7 mouse cellular contexts compared by ENCODE assay signal in the genomic region with DNA sequence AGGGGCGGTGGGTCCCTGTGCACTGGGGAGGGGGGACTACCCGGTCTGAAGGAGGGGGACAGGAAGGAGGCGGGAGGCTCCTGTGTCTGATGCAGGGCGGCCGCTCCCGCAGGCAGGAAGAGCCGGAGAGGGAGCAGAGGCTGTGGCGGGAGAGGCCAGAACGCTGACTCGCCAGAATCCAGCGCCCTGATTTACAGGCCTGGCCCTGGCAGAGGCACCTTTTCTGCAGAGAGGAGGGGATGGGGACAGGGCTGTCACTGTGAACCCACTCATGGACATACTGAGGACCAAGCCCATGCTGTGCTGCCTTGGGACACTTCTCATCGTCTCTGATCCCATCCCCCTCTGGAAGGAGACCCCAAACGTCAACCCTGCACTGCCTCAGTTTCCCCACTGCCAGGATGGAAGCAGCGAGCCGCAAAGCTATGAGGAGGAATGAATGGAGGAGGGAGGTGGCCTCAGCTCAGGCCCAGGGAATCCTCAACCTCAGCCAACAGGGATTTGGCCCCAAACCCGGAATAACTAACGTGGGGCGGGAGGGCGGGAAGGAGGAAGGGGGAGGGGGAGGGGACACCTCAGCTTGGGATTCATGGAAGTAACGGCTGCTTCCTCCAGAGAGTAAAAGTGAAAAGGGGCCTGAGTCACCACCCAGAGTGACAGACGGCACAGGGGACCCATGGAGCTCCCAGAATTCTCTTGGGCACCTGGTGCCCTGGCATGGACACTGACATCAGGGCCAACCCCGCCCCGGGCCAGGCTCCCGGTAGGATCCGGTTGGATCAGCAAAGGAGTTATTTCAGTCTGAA. TPM values are rescaled to one million over a fixed set of nuclear protein-coding genes. Genes with fewer than 3 reads are reported as not detected.
DNase-seq lines count a peak whose midpoint lies in the region; ATAC-seq and TF ChIP-seq lines count a peak whose summit lies in the region.

No protein-coding gene starts in this region.

- TF ChIP-seq CTCF in heart, postnatal 0 days (IDR thresholded peaks at IDR 0.05; ENCODE audit: low read depth), result no peak

- DNase-seq in Muller cell, postnatal 12 days (ENCODE audit: inconsistent ontology term), result peak; percentile 90
- DNase-seq in adrenal gland, postnatal 25 days, result peak; percentile 75
- peak; percentile 53 for DNase-seq in forebrain, embryonic 11.5 days (ENCODE audit: low spot score)
- DNase-seq in heart, postnatal 0 days (ENCODE audit: low spot score), result no peak
- peak; percentile 82 for DNase-seq in kidney, postnatal 14 days

- 6% methylated on average over 25 of the region's 25 CpGs for WGBS in forebrain, embryonic 11.5 days
- WGBS in heart, postnatal 0 days, result 13% methylated on average over 25 of the region's 25 CpGs
- 6% methylated on average over 25 of the region's 25 CpGs for WGBS in lung, embryonic 15.5 days
- WGBS in stomach, embryonic 14.5 days, result 7% methylated on average over 24 of the region's 25 CpGs

- no peak overlapping the region for H3K4me2 ChIP-seq in forebrain, embryonic 11.5 days (ENCODE audit: low read depth, low read length, severe bottlenecking)
- peak overlapping the region; percentile 95 for H3K4me2 ChIP-seq in heart, postnatal 0 days (ENCODE audit: low read depth, low read length)
- peak overlapping the region; percentile 89 for H3K4me2 ChIP-seq in lung, embryonic 15.5 days
- peak overlapping the region; percentile 84 for H3K4me2 ChIP-seq in stomach, embryonic 14.5 days (replicated peaks; ENCODE audit: low read depth, low read length)

- peaks cover 44% of the 10 kb centered on the region for H3K27me3 ChIP-seq in forebrain, embryonic 11.5 days (ENCODE audit: control insufficient read depth, insufficient read depth, low read length)
- H3K27me3 ChIP-seq in heart, postnatal 0 days (ENCODE audit: control insufficient read depth, insufficient read depth, low read length), result no peaks in the 10 kb centered on the region
- 0 out of 2 replicates have a peak, but pooled peaks cover 3% of the 10 kb centered on the region for H3K27me3 ChIP-seq in lung, embryonic 15.5 days
- no peaks in the 10 kb centered on the region for H3K27me3 ChIP-seq in stomach, embryonic 14.5 days (ENCODE audit: control insufficient read depth, insufficient read depth, low read length)

- no peaks in the 10 kb centered on the region; the same call in 1 of the 2 replicates for H3K36me3 ChIP-seq in forebrain, embryonic 11.5 days (ENCODE audit: control insufficient read depth, insufficient read depth, low read length)
- H3K36me3 ChIP-seq in heart, postnatal 0 days (replicated peaks; ENCODE audit: control insufficient read depth, insufficient read depth, low read length), result peaks cover 13% of the 10 kb centered on the region
- H3K36me3 ChIP-seq in lung, embryonic 15.5 days, result peaks cover 10% of the 10 kb centered on the region
- H3K36me3 ChIP-seq in stomach, embryonic 14.5 days (ENCODE audit: control insufficient read depth, insufficient read depth, low read length), result peaks cover 8% of the 10 kb centered on the region; the same call in 1 of the 2 replicates

- H3K4me3 ChIP-seq in forebrain, embryonic 11.5 days (ENCODE audit: low read depth, low read length), result no peak overlapping the region
- H3K4me3 ChIP-seq in heart, postnatal 0 days (ENCODE audit: low read depth, low read length), result peak overlapping the region; percentile 80
- H3K4me3 ChIP-seq in lung, embryonic 15.5 days, result peak overlapping the region; percentile 74
- peak overlapping the region; percentile 66 for H3K4me3 ChIP-seq in stomach, embryonic 14.5 days (ENCODE audit: low read depth, low read length)

- H3K9me3 ChIP-seq in forebrain, embryonic 11.5 days (ENCODE audit: control insufficient read depth, low read length), result no peaks in the 10 kb centered on the region
- no peaks in the 10 kb centered on the region for H3K9me3 ChIP-seq in heart, postnatal 0 days (replicated peaks; ENCODE audit: control insufficient read depth, low read length)
- H3K9me3 ChIP-seq in lung, embryonic 15.5 days, result no peaks in the 10 kb centered on the region
- H3K9me3 ChIP-seq in stomach, embryonic 14.5 days (ENCODE audit: control insufficient read depth, low read depth, low read length), result no peaks in the 10 kb centered on the region

- no peak overlapping the region for H3K27ac ChIP-seq in forebrain, embryonic 11.5 days (ENCODE audit: low read depth, low read length)
- H3K27ac ChIP-seq in heart, postnatal 0 days (ENCODE audit: low read depth), result peak overlapping the region; percentile 83
- peak overlapping the region; percentile 78 for H3K27ac ChIP-seq in lung, embryonic 15.5 days
- peak overlapping the region; percentile 62; the same call in 1 of the 2 replicates for H3K27ac ChIP-seq in stomach, embryonic 14.5 days (ENCODE audit: low read length)

- H3K9ac ChIP-seq in forebrain, embryonic 11.5 days (ENCODE audit: low read length), result no peak overlapping the region
- H3K9ac ChIP-seq in heart, postnatal 0 days (replicated peaks; ENCODE audit: low read depth, low read length), result peak overlapping the region; percentile 69
- peak overlapping the region; percentile 78 for H3K9ac ChIP-seq in lung, embryonic 15.5 days
- H3K9ac ChIP-seq in stomach, embryonic 14.5 days (replicated peaks; ENCODE audit: low read depth, low read length), result no peak overlapping the region

- H3K4me1 ChIP-seq in forebrain, embryonic 11.5 days (replicated peaks; ENCODE audit: control insufficient read depth, insufficient read depth, low read length), result peaks cover 12% of the 10 kb centered on the region
- peaks cover 31% of the 10 kb centered on the region for H3K4me1 ChIP-seq in heart, postnatal 0 days (ENCODE audit: control insufficient read depth, insufficient read depth)
- peaks cover 41% of the 10 kb centered on the region for H3K4me1 ChIP-seq in lung, embryonic 15.5 days
- peaks cover 27% of the 10 kb centered on the region for H3K4me1 ChIP-seq in stomach, embryonic 14.5 days (ENCODE audit: control insufficient read depth, insufficient read depth, low read length)

- ATAC-seq in forebrain, embryonic 11.5 days (replicated peaks; ENCODE audit: low FRiP score), result no peak
- ATAC-seq in heart, postnatal 0 days (ENCODE audit: insufficient read depth, low read depth), result peak; percentile 21
- ATAC-seq in lung, embryonic 15.5 days (ENCODE audit: borderline replicate concordance, extremely low read depth, low FRiP score, low TSS enrichment), result peak; percentile 16; the same call in 1 of the 2 replicates
- 0 out of 2 replicates have a peak, but pooled peaks have one; percentile 10 for ATAC-seq in stomach, embryonic 14.5 days (ENCODE audit: insufficient number of reproducible peaks, insufficient read depth, low FRiP score, low read depth)

- TF ChIP-seq EP300 in heart, postnatal 0 days (IDR thresholded peaks at IDR 0.05; ENCODE audit: low read depth), result no peak

RNA-seq across cellular contexts. Expression of a gene that starts 31.0 kb away (rescaled TPM):
- total RNA-seq in adrenal gland, postnatal 25 days (2021), result 100 and 129 TPM in 2 replicates
- 10.5 and 10.8 TPM in 2 replicates for polyA plus RNA-seq in forebrain, embryonic 11.5 days (2014; fragmentation: Nextera tagmentation; extraction: Ambion mirVana)
- 24.6 and 47.6 TPM in 2 replicates for total RNA-seq in heart, postnatal 0 days (2014; rRNA removed; ENCODE audit: low replicate concordance)
- 73.7 and 77.9 TPM in 2 replicates for polyA plus RNA-seq in heart, postnatal 0 days (2015; fragmentation: Nextera tagmentation; extraction: Ambion mirVana)
- 86.0 and 87.2 TPM in 2 replicates for polyA plus RNA-seq in lung, embryonic 15.5 days (2015; fragmentation: Nextera tagmentation; extraction: Ambion mirVana)
- polyA plus RNA-seq in stomach, embryonic 14.5 days (2014; fragmentation: Nextera tagmentation; extraction: Ambion mirVana), result 76.0 and 80.1 TPM in 2 replicates

RNA-seq across cellular contexts. Expression of a gene that starts 31.6 kb away (rescaled TPM):
- total RNA-seq in adrenal gland, postnatal 25 days (2021), result 1.4 TPM in 1 of 2 replicates, not detected in the other
- 2.8 and 3.3 TPM in 2 replicates for polyA plus RNA-seq in forebrain, embryonic 11.5 days (2014; fragmentation: Nextera tagmentation; extraction: Ambion mirVana)
- 6.6 and 7.8 TPM in 2 replicates for total RNA-seq in heart, postnatal 0 days (2014; rRNA removed; ENCODE audit: low replicate concordance)
- polyA plus RNA-seq in heart, postnatal 0 days (2015; fragmentation: Nextera tagmentation; extraction: Ambion mirVana), result 3.3 and 3.8 TPM in 2 replicates
- polyA plus RNA-seq in lung, embryonic 15.5 days (2015; fragmentation: Nextera tagmentation; extraction: Ambion mirVana), result 4.4 TPM in 2 replicates
- 17.7 and 21.5 TPM in 2 replicates for polyA plus RNA-seq in stomach, embryonic 14.5 days (2014; fragmentation: Nextera tagmentation; extraction: Ambion mirVana)

RNA-seq across cellular contexts. Expression of a gene that starts 35.6 kb away (rescaled TPM):
- total RNA-seq in adrenal gland, postnatal 25 days (2021), result 1.5 TPM in 1 of 2 replicates, not detected in the other
- polyA plus RNA-seq in forebrain, embryonic 11.5 days (2014; fragmentation: Nextera tagmentation; extraction: Ambion mirVana), result 1.1 and 3.0 TPM in 2 replicates
- not detected in 2 replicates for total RNA-seq in heart, postnatal 0 days (2014; rRNA removed; ENCODE audit: low replicate concordance)
- 0.45 and 0.70 TPM in 2 replicates for polyA plus RNA-seq in heart, postnatal 0 days (2015; fragmentation: Nextera tagmentation; extraction: Ambion mirVana)
- polyA plus RNA-seq in lung, embryonic 15.5 days (2015; fragmentation: Nextera tagmentation; extraction: Ambion mirVana), result 0.45 and 2.3 TPM in 2 replicates
- polyA plus RNA-seq in stomach, embryonic 14.5 days (2014; fragmentation: Nextera tagmentation; extraction: Ambion mirVana), result 1.0 and 1.1 TPM in 2 replicates

RNA-seq across cellular contexts. Expression of a gene that starts 40.2 kb away (rescaled TPM):
- total RNA-seq in adrenal gland, postnatal 25 days (2021), result 1.7 TPM in 2 replicates
- polyA plus RNA-seq in forebrain, embryonic 11.5 days (2014; fragmentation: Nextera tagmentation; extraction: Ambion mirVana), result 3.0 and 3.5 TPM in 2 replicates
- 0.11 TPM in 1 of 2 replicates, not detected in the other for total RNA-seq in heart, postnatal 0 days (2014; rRNA removed; ENCODE audit: low replicate concordance)
- polyA plus RNA-seq in heart, postnatal 0 days (2015; fragmentation: Nextera tagmentation; extraction: Ambion mirVana), result 0.43 and 1.1 TPM in 2 replicates
- 1.6 and 2.7 TPM in 2 replicates for polyA plus RNA-seq in lung, embryonic 15.5 days (2015; fragmentation: Nextera tagmentation; extraction: Ambion mirVana)
- polyA plus RNA-seq in stomach, embryonic 14.5 days (2014; fragmentation: Nextera tagmentation; extraction: Ambion mirVana), result 3.1 and 4.1 TPM in 2 replicates

RNA-seq across cellular contexts. Expression of a gene that starts 40.2 kb away (rescaled TPM):
- total RNA-seq in adrenal gland, postnatal 25 days (2021), result 48.4 and 52.7 TPM in 2 replicates
- 61.0 and 66.3 TPM in 2 replicates for polyA plus RNA-seq in forebrain, embryonic 11.5 days (2014; fragmentation: Nextera tagmentation; extraction: Ambion mirVana)
- 123 and 139 TPM in 2 replicates for total RNA-seq in heart, postnatal 0 days (2014; rRNA removed; ENCODE audit: low replicate concordance)
- 75.2 and 77.6 TPM in 2 replicates for polyA plus RNA-seq in heart, postnatal 0 days (2015; fragmentation: Nextera tagmentation; extraction: Ambion mirVana)
- polyA plus RNA-seq in lung, embryonic 15.5 days (2015; fragmentation: Nextera tagmentation; extraction: Ambion mirVana), result 75.9 and 79.8 TPM in 2 replicates
- 44.8 and 48.5 TPM in 2 replicates for polyA plus RNA-seq in stomach, embryonic 14.5 days (2014; fragmentation: Nextera tagmentation; extraction: Ambion mirVana)

Comparison
In these comparisons a context has a peak if more than half of its experiments do, and no peak if none do; other contexts are left out.
1. H3K9ac ChIP-seq: peak in heart, postnatal 0 days (single experiment) and lung, embryonic 15.5 days (single experiment); none in forebrain, embryonic 11.5 days (single experiment) and stomach, embryonic 14.5 days (single experiment).